Mouse (Mus musculus) embryo, embryonic 9.5 days (tissue): Measurements from ENCODE around the gene Sox13.

Experiments used
- DNase-seq: peaks from one replicate; pipeline ENCODE4 v3.0.0-alpha.2; 2017; ENCODE audit errors: extremely low spot score

Gene Sox13

DNA sequence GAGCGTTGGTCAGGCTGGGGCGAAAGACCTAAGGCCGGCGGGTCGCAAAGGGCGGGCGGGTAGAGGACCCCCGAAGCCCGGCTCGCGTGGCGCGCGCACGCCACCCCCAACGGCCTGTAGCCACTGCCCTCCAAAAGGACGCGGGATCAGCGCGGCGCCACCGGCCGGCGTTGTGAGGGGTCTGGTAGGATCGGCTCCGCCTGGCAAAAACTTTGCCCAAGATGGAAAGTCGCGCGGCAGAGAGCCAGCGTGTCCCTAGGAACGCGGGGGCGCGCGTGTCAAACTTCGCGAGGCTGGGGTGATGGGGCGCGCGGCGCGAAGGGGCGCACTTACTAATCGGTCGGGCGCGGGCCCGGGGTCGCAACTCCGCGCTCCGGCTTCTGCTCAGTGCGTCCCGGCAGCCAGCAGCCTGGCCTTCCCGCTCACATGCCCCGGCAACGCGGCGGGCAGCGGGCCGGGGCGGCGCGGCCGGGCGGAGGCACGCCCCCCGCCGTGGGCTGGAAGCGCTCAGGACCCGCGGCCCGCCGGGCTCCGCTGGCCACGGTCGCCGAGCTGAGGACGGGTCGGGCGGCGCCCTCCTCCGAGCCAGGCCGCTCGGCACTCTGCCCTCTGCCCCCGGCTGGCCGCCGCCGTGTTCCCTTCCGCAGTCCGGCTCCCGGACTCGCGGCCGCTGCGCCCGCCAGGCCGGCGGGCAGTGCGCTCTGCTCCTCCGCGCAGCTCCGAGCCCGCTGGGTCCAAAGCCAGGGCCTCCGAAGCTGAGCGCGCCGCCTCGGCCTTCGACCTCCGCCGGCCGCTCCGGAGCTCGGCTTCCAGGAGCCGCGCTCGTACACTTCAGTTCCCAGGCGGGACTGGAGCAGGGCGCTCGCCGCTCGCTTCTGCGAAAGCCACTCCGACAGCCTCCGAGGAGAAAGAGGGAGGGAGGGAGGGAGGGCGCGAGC lies at the start of gene Sox13:
Gene Sox13, minus strand, starts transcription at position 835 of the 938 bp plus-strand sequence.
- DNase-seq, result peak; percentile 86

DNA sequence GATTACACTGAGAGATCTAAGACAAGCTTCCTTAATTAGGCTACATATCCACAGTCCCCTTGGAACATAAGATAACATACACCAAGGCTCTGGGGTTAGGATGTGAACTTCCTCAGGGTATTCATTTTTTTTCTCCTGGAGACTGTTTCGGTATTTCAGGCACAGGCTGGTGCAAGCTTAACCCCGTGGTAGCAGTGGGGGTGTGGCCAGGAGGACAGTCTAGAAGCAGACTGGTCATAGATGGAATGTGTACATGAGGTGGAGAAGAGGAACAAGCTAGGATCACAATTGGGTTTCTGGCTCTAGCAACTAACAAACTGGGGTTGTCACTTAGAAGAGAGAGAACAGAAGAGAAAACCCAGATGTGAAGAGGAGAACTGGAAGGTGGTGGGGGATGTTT lies 47.4 kb upstream of the Sox13 start:
- DNase-seq, result no peak

DNA sequence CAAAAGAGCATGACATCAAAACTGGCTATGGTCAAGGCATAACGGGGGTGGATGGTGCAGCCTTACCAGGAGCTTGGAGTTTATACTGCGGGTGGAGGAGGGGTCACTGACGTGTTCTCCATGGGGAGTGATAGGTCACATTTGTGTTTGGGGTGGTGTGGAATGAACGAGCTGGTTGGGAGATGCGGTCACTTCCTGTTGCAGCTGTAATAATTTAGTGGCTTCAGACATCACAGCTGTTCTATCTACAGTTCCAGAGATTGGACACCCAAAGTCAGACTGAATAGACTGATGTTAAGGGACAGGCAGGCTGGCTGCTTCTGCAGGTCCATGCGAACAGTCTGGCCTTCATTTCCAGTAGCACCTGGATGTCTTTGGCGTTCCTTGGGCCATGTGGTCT lies 46.9 kb upstream of the Sox13 start:
- no peak for DNase-seq

DNA sequence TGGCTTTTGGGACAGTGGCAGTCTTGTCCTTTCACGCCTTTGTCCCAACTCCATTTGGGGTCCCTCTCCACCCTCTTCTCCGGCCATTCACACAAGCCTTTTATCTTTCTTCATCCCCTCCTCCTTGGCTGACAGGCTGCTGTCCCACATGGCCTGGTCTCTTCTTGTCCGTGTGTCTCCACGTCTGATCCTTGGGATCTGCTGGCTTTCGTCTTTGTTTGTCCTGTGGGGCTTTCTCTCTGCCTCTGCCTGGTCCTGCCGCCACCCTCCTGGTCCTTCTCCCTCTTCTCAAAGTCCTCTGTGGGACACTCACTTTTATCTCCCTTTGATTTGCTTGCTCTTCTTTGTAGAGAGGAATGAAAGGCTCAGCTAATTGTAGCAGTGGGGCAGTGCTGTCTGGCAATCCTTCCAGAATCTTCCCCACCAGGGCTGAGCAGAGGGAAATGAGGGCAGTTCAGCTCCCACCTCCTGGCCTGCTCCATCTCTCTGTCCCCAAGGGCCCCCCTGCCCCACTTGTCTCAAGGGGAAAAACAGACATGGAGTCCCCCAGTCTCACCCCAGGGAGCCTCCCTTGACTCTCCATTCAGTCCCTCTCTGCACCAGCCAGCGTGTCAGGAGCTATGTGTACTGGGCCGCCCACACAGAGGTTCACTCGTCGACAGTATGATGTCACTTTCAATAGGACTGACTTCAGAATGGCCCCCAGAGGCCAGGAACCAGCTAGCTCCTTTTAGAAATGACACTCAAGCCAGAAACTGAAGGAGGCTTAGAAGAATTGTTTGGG lies 46.3 kb upstream of the Sox13 start:
- no peak for DNase-seq

DNA sequence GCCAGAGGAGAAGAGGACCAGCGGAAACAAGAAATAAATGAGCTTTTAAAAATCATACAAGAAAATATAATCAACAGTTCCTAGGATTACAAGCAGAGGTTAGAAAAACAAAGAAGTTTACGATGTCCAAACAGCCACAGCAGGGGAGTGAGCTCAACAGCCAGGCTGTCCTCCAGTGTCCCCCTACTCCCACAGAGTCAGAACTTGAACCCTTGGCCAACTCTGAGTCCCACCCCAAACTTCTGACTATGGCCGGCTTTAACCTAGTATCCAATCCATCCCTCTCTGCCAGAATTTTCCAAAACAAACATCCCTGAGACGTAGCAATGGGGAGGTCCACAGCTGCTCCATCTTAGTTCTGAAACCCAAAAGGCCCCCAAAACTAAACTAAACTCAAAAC lies 45.0 kb upstream of the Sox13 start:
- DNase-seq, result no peak

DNA sequence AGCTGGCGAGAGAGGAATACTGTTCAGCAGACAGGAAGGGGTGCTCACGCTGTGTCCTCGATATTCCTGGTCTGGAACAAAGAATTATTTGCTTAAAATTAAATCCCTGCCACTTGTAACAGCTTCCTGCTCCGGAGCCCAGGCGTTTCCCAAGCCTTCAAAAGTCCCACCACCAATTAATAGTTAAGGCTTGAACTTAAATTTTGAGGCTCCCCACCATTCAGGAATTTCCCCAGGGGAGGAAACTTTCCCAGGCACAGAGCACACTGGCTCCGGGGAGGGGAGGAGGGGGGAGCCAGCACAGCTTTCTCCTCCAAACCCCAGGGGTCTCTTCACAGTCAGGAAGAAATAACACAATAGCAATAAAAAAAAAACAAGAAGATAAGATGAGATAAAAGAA lies 44.6 kb upstream of the Sox13 start:
- DNase-seq, result no peak

DNA sequence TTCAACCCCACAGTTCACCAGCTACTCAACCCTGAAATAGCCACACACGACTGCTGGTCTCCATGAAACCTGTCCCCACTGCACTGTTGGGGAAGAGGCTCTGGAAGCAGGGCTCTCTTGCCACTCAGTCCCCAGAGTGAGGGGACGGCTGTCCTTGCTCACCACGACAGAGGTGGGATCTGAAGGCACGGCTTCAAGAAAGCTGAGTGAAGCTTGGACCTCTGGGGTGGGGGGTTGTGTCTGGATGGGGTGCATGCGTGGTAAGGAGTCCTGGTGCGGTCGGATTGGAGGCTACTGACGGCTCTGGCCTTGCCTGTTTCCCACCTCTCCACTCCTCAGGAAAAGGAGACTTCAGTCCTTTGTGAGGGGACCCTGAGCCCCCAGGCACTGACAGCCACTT lies 43.7 kb upstream of the Sox13 start:
- DNase-seq, result no peak

DNA sequence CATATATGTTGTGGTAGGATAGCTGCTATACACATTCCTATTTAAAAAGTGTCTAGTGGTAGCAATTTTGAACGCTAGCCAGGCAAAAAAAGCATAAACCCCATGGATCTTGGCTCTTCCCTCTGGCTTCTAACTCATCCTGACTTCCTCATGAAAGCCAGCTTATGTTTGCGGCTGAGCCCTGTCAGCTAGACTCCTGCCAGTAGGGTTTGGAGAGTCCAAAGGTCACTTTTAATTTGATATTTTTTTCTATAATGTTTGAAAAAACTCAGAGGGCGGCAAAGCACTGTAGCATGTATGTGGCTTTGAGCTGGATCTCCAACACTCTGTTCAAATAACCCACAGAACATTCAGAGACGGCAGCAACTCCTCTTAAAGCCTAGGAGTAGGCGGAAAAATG lies 39.0 kb upstream of the Sox13 start:
- DNase-seq, result no peak

DNA sequence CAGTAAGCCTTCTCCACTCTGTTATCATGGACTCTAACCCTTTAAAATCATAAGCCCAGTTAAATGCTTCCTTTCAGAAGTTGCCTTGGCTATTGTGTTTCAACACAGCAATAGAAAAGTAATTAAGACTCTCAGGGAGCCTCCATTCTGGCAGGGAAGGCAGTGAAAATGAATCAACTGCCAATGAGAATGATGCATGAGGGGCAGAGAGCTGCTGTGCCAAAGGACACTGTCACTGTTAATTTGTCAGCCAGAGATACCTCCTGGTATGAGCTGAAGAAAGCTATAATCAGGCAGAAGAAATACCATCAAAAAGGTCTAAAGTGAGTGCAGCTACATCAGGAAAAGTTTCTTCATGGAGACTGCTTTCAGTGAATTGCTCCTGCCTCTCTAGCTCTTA lies 36.8 kb upstream of the Sox13 start:
- DNase-seq, result no peak

DNA sequence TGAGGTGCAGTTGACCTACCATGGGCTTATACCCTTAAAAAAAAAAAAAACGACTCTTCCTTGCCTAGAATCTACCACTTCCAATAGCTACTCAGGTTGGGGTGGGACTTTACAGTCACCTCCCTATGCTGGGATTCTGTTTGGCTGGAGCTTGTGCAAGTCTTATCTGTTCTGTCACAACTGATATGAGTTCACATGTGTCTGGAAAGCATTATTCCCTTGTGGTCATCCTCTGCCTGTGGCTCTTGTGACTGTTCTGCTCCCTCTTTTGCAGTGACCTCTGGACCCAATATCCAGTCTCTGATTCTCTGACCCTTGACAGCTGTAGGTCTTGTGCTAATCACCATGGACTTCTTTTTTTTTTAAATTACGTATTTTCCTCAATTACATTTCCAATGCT lies 31.9 kb upstream of the Sox13 start:
- no peak for DNase-seq

DNA sequence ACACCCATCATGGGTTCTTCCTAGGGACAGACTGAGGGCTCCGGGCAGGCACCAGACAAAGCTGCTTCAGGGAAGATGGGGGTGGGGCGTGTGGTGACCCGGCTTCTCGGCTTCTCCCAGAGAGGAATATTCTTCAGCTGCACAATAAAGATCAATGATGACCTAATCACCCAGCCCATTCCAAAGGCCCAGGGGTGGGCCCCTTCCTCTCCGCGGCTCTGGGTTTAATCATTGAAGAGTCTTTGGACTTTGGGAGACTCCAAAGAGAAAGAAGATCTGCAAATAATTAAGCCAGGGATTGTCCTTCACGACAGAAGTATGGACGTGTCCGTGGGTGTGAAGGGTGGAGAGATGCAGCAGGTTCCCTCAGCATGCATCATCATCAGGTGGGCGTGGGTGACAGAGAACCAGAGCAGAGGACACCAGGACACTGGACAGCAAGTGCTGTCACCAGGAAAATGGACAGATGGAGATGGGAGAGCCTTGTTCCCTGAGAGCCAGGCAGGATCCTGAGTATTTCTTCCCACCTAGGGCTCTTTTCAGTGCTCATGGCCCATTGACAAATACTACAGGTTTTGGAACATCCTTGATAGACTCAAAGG lies 28.5 kb upstream of the Sox13 start:
- peak; percentile 49 for DNase-seq

DNA sequence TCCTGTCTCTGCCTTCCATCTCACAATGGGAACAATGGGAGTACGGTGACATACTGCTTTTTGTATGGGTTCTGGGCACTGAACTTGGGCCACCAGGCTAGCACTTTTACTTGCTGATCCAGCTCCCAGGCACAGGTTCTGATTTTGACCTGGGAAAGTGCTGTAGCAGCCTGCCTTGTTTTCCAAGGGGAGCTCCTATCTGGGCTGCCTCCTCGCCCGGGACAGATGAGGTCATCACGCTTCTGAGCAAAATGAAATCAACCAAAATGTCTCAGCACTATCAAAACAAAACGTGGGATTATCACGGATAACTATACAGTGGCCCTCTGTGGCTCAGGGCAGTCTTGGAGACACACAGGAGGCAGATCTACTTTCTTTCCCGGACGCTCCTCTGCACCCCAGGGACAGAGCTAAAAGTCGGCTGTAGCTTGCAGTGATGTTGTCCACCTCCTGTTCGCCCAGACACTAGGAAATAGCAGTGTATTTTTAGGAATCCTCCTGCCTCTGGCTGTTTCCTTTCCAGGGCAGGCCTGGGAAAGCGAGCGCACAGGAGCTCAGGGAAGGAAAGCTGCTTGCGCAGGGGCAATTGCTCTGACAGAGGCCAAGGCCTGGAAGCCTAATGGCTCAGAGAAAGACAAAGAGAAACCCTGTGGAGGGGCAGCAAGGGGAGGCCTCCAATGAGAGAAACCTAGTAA lies 27.8 kb upstream of the Sox13 start:
- DNase-seq, result peak; percentile 45

DNA sequence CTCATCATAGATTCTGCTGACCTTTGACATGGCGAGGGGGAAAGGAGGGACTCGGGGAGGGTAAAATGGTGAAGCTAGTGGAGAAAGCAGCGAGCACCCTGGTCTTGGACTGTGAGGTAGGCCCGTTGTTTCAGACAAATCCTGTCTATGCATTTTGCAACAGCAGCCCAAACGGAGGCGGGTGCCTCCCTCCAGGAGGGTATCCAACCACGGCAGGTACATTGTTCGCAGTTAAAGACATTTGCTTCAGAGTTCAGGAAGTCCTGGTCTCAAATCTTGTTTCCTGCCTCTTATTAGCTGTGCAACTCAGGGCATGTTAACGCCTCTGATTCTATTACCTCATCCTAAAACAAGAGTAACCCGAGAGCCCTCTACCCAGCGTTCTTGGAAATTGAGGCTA lies 26.8 kb upstream of the Sox13 start:
- no peak for DNase-seq

DNA sequence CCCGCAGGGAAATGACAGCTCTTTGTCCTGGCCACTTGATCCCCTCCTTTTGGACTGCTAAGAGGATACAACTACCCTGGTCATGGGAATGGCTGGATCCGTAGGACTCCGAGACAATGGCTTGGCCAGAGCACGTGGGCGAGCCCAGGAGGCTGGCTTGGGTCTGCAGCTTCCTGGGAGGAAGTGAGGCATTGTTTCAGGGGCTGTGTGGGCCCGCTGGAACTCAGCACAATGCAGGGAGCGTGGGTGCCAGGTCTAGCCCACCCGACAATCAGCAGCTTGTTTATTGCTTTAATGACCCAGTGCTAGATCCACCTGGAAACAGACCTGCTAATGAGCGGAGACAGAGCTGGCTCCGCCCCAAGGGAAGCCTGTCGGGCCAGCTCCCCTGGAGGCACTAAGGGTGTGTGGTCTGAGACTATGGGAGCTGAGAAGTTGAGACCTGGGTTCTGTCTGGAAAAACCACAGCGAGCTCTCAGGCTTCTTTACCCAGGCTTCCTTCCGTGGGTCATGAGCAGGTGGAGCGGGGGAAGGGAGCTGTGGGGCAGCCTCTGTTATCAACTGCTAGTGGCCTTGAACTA lies 24.3 kb upstream of the Sox13 start:
- DNase-seq, result no peak

DNA sequence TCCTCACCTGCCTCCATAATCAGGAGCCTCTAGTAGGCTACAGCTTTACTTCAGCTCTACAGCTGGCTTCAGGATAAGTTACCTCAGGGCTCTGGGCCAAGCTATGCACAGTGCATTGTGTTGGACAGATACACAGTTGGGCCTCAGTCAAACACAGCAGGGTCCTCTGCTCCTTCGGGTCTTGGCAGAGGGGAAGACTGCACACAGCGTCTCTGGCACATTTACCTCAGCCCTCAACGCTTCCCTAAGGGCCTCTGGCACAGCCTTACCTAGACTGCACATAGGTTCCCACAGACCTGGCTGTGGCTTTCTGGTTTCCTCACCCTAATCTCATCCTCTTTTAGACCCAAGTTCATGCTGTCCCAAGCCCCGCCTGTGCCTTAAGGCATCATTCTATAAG lies 22.1 kb upstream of the Sox13 start:
- DNase-seq, result no peak

DNA sequence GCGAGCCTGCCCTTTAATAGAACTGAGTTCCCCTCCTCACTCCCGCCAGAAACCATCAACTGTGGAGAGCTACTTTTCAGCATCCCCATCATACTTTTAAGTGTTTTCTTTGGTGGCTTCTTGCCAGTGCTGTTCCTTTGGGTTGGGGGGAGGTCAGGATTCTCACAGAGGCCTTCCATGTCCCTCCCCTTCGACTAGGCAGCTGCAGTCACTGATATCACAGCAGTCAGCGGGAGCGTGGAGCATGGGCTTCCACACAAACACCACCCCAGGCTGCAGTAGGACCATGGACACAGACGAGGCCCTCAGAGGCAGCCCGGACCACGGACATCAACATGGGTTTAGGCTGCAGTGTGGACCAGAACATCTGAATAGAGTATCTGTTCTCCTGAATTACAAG lies 20.1 kb upstream of the Sox13 start:
- no peak for DNase-seq

DNA sequence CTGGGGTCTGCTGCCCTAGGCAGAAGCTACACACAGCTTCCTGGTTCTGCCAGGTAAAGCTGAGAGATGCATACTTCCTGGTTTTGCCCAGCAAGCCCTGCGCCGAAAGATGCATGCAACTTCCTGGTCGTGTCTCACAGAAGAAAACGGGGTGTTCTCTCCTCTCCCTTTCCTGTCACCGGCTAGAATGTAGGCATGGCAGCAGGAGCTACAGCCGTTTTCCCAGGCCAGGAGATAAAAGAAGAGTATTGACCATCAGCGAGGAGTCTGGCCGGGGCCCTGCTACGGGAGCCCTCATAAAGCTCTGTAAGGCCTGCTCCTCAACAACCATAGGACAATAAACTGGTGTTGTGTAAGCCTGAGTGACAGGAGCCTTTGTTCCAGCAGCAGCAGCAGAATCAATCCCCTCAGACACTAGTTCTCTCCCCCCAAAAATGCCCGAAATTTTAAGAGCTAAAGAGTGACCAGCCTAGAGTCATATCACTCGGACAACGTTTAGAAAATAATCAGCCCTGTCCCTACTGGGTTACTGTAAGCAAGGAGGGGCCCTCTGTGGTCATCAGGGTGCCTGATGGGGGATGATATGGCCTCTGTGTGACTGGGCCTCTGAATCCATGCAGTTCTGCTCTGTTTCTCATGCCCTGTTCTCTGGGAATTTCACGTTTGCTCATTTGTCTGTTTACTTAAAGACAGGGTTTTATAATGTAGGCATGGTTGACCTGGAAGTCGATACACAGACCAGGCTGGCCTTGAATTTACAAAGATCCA lies 13.9 kb upstream of the Sox13 start:
- DNase-seq, result peak; percentile 33

DNA sequence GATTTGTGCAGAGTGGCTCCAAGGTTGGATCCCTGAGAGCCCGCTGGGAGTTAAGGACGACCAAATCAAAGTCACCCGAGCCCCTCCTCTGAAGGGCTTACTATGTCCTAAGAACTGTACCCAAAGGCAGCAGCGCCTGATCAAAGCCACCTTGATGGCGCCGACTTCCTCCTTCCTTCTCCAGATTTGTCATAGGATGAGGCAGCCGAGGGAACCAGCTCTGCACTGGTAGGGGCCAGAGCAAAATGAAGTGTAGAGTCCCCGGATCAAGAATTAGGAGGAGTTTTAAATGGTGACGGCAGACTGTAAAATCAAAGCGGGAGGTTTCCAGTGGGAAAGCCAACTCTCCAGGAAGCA lies 10.6 kb upstream of the Sox13 start:
- no peak for DNase-seq

DNA sequence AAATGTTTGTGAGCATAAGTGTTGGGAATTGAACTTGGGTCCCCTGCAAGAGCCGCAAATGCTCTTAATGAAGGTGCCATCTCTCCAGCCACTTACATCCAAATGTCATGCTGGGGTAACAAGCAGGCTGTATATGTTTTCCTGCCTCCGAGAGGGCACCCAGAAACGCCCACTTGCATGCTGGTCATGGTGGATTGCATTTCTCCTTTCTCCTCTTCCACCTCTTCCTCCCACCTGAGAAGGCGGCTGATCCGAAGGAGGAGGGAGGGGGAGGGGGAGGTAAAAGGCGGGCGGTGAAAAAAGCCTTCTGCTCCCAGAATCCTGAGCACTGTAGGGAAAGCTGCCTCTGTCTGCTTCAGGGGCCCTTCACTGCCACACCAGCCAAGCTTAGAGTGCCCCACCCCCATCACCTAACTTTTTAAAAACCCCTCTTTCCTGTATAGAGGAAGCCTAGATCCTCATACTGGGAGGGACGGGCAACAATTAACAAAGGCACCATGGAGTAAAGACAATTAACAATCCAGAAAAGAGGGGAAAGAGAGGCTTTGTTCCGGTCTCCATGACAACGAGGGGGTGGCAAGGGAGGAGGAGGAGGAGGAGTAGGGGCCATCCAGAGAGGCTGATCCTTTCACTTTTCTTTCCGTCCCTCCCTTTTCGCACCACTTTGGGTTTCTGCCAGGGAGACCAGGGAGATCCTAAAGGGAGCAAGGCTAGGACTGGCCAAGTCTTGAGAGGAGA lies 10.0 kb upstream of the Sox13 start:
- peak; percentile 84 for DNase-seq

DNA sequence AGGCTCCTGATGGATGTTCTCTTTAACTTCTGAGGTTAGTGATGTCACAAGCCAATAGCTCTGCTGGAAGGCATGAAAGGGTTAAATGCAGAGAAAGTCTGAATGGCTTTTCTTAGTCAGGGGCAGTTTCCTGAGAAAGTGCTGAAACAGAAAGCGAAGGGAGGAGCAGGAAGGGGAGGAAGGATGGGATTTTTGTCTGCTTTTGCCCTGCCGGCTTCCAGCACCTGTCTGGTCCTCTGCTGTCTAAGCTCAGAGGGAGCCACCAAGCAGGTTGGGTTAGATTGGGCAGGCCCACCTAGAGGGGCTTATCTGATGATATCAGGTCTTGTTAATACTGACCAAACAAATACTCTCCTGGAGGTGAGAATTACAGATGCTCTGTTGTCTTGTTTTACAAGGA lies 8.4 kb upstream of the Sox13 start:
- peak; percentile 33 for DNase-seq
